Mouse (Mus musculus): Measurements from ENCODE around the gene Prmt8.

Prmt8 gene

DNA sequence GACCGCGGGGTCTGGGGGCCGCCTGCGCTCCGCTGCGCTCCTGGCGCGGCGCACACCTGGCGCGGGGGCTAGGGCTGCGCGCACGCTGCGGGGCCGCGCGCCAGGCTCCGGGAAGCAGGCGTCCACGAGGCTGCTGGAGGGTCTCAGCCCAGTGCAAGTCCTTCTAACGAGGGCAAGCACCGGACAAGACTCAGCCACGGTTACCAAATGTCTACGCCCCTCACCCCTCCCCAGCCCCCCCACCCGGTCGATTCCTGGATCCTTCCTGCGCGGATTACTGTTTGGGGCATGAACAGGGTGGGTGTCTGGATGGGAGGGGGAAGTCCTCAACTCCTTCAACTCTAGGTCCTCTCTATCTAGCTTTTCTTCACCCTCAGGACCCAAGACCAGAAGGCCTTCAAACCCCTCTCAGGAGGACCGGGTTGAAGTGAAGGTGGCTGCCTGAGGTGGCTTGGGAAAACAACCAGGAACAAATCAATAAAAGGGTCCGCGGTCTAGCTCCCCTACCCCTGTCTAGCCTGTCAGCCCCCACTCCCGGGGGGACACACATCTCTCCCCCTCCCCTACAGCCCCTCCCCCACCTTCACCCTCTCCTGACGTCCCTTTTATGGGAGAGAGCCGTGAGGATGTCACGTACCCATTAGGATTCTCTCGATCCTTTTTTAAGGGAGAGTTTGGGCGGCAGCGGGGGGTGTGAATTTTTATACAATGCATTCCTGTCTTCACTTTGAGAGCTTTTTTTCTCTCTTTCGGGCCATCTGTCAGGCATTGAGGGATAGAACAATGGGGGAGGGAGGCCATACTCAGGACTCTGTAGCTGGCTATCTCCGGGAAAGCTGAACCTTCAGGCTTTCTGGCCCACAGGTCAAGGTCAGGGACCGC, at the start of gene Prmt8:
TSS of gene Prmt8 (minus strand) at position 198 of the 882 bp plus-strand sequence.
- DNase-seq (ENCODE audit: low spot score in 2 of 2) = no peak

DNA sequence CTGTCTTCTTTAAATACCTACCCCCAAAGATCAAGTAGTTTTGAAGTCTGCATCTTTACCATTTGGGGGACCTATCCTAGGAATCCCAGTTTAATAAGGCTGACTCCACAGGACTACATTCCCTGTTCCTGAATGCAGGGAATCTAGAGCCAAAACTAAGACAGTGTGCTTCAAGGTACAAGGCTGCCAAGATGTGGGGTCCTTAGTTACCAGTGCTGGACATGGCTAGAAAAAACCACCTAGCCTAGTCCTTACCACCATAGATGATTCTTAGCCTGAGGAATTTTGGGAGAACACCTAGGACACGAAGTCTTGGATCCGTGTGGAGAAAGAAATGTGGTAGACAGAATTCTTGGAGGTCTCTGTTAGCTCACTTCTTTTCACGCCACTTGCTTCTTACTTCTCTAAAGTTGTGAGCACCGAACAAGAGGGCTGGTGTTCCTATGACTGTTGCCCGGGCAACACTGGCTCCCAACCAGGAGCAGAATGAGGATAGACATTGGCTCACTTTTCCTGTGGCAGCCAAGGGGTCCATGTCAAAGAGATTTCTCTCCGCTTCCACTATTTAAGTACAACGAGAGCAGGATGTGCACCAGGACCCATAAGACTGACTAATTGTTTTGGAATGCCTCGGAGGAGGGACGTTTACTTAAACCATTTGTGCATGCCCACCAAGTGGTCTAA, 33.9 kb upstream of the Prmt8 start:
- no peak for DNase-seq (ENCODE audit: low spot score in 2 of 2)

DNA sequence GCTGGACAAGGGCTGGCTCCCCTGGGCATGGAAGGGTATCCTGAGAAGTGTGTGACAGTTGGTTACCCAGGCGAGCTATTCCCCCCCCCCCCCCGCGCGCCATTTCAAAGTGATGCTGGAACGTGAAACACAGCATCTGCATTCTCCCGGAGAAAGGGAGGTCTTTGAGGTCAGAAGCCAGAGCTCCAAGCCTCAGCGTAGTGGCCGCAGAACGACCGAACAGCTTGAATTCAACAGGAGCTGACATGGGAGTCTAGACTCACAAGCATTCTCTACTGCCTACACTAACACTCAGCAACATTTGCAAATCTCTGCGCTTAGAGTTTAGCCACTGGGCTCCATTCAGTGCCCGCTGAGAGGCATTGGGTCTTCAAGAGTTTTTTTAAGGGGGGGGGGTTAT, 32.9 kb upstream of the Prmt8 start:
- no peak for DNase-seq (ENCODE audit: low spot score in 2 of 2)

DNA sequence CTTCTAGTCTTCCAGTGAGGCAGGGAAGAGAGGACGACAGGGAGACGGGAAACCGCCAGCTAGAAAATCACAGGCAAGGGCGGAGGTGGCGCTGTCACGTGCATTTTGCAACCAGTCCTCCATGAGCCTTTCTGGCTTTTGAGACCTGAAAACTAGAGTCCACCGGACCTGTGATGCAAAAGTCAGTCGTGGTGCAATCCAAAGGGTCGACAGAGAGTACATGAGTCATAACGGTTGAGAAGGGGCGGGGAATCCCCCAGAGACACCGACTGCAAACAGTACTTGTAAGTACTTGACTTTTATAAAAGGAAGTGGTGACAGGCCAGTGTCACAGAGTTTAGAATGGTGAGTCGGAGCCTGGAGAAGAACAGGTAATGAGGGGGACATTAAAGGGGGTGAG, 20.8 kb upstream of the Prmt8 start:
- no peak for DNase-seq (ENCODE audit: low spot score in 2 of 2)

DNA sequence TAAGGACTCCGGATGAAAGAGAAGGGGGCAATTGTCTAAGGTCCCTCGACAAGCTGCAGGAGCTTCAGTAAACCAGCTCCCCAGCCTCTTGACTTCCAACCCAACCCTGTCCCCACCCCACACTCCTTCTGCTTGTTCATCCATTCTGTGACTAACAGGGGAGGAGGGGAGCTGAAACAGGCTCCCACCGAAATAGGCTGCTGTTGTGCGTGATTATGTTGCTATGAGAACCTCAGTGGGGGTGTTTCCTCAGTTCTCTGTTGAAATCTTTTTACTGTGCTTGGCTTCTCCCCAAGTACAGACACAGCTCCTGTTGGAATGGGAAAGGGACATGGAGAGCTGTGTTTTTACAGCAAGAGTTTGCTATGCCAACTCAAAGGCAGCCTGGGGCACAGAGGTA, 1.5 kb upstream of the Prmt8 start:
- no peak for DNase-seq (ENCODE audit: low spot score in 2 of 2)

DNA sequence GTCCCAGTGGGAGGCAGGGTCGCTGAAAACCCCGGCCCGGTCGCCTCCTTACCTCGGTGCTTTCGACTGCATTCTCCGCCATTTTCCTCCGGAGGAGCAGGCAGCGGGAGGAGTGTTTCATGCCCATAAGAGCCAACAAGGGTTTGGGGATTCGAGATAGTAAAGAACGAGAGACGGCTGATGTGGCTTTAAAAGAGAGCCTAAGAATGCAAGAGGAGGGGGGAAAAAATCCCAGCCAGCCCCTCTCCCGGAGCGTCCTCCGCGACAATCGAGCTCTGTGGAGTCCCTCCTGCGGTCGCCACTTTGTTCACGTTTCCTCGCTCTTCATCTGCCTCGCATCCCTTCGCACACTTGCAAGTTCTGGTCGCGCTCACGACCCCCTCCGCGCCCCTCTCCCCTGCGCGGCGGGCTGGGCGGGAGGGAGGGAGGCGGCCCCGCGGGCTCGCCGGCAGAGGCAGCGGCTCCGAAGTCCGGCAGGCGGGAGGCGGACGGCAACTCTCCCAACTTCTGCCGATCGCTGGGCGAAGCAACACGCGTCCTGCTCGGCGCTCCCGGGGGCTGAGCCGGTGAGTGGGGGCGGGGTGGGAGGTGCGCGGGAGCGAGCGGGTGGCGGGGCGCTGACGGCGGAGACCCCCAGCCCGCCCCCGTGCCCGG, 524 bp downstream of the Prmt8 start:
- no peak for DNase-seq (ENCODE audit: low spot score in 2 of 2)

DNA sequence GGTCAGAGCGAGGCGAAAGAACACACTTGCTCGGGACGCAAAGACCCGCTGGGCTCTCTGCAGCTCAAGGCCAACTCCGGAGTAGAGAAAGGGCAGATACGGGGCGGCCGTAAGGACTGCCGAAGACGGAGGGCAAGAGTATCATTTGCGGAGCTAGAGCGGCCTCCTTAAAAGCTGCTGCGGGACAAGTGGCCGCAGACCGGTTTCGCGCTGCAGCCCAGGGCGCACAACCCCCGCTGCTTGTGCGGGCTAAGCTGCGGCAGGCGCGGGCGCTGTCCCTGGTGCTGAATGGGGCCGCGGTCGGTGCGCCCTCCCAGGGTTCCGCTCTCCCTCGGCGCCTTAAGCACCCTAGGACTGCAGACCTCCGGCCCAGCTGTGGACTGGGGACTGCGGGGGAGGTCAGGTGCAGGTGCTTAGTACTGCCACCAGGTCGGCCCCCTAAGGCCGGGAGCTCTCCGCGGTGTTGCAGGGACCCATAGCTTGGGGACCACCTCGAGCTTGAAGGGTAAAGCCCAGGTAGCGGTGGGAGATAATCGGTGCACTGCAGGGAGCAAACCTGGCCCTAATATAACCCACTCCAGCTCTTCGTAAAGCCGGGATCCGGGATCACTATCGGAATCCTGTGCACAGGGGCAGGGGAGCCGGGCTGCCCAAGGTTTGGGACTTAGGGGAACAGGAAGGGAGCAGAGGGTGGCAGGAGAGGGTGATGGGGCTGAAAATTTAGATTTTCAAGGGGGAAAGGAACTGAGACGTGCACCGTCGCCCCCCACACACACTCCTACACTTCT, 1.4 kb downstream of the Prmt8 start:
- peak; percentile 49 to 69 for DNase-seq (ENCODE audit: low spot score in 2 of 2)

DNA sequence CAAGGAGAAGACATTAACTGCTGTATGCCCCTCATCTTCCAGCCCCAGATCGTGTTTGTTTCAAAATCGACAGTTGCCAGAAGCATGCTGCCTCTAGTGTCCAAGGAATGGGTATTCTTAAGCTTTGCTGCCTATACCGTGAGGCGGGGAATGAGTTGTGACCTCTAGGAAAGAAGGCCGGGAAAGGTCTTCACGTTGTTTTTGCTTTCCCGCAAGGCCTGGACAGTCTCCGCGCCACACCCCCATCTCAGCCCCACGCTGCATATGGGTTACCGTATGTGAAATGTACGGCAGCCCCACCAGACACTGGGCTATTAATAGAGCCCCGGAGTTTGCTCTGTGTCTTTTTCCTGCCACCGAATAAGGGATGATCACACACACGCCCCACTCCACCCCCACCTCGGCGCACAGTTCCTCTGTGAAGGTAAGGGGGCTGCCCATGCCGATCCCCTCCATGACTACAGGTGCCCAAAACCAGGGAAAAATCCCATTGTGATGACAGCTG, 2.0 kb downstream of the Prmt8 start:
- DNase-seq (ENCODE audit: low spot score in 2 of 2) = no peak

DNA sequence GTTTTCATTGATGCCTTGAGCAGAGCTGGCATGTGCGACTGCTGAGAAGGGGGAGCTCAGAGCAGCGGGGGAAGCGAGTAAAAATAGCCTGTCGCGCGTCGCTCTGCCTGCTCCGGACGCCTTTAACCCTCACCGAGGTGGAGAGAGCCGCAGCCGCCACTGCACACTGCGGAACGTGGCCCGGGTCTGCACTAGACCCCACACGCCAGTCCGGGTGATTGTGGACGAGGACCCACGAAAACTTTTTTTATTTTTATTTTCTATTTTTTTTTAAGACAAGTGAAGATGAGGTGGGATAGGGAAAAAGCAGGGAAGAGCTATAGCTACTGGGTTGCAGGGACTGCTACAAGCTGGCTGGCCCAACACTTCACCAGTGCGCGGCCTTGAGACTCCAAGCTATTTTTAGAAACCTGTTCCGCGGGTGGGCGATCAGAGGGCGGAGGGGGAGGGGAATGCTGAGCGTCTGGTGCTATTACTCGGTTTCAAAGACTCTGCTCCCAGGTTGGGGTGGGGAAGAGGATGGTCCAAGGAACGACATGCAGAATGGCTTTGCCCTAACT, 2.6 kb downstream of the Prmt8 start:
- no peak for DNase-seq (ENCODE audit: low spot score in 2 of 2)

DNA sequence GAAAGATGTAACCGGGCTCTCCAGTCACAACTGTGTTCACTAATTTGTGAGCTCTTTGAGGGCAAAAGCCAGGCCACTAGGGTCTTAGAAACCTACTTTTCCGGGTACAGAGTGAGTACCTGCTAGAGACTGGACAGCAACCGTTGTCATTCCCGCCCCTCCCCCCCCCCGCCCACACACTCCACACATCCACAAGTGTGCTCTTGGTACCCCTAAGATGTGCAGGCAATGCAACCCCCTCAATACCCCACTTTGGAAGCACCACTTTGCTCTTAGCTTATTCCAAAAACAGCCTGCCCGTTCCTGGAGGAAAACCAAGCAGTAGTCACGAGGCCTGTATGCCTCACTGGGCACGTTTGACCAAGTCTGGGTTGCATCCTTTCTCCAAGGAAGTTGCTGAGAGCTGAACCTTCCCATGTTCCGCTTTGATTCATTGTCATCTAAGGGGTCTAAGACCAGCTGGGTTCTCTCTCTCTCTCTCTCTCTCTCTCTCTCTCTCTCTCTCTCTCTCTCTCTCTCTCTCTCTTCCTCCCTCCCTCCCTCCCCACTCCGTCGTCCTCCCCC, 3.1 kb downstream of the Prmt8 start:
- DNase-seq (ENCODE audit: low spot score in 2 of 2) = no peak

DNA sequence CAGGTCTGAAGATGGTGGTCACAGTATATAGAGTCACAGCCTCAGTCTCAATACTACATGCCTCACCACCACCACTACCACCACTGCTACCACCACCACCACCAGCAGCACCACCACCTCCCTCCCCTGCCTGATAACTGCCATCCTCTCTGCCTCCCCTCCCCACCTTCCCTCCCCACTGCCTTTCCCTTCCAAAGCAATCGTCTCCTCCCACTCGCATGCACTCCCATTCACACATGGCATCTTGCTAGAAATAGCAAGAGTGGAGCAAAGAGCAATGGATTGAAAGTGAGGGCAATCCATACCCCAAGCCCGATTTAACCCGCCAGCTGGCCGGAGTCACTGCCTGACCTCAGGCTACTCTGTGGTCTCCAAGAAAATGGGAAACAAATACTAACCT, 3.7 kb downstream of the Prmt8 start:
- no peak for DNase-seq (ENCODE audit: low spot score in 2 of 2)

DNA sequence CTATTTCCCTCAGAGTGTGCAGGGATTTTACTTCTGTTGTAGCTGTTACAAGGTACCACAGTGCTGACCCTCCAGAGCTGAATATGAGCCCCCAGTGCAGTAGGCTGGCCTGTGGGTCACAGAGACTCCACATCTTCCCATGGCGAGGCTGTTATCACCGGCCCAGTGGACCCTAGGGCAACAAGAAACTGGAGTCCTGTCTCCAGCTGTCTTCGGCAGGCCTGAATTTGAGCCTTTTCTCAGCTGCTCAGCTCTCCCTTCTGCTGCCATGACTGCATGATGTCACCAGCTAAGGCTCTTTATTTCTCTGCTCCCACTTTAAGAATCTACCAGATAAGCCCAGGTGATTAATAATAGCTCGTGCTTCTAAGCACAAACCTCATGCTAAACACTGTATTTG, 11.0 kb downstream of the Prmt8 start:
- DNase-seq (ENCODE audit: low spot score in 2 of 2) = no peak

DNA sequence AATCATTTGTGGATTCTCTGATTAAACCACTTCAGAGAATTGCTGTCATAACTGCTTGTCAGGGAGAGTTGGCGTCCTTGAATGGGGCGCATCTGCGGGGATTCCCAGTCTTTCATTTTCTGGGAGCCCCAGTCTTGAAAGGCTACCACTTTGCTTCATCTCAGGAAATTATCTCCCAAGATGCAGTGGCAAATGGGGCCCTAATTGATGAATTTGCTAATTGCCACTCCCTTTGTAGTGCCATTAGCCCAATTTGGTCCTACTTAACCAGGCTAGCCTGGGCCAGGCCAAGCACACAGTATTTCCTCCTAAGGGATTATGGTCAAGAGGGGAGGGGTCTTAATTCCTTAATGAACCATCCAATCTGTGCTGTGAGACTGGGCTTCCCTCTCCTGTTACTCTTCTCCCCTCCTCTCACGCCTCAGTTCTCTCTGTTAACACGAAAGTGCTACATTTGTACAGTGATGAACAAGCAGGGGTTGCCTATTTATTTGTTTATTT, 11.6 kb downstream of the Prmt8 start:
- DNase-seq (ENCODE audit: low spot score in 2 of 2) = no peak

DNA sequence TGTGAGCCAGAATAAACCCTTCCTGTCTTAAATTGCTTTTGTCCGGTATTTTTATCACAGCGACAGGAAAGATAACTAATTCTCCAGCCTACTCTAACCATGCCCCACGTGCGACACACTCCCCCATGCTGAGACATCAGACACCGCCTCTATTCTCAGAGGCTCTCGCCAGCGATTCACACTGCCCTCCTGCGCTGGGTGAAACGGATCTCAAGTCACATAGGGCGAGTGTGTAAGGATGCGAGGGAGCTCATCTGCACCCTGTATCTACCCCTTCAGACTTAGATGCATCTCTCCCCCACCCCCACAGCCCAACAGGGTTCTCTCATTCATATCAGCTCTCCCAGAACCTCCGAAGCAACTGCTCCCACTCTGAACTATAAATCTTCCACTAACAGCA, 12.4 kb downstream of the Prmt8 start:
- DNase-seq (ENCODE audit: low spot score in 2 of 2) = no peak

DNA sequence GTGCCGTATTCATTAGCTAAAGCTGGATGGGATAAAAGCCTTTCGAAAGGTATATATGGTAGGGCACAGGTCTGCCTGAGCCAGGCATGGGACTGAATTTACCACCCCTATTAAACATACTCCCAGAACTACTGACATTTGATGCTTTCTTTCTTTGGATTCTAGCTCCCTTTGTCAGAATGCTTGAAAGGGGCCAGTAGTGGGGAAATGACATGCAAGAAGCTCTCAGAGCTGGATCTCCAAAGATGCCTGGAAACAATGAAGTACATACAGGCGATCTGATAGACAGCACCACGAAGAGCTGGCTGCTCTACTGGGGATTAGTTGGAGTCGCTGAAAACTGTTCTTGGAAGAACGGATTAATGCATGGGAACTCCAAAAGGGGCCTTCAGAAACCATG, 16.0 kb downstream of the Prmt8 start:
- no peak for DNase-seq (ENCODE audit: low spot score in 2 of 2)

DNA sequence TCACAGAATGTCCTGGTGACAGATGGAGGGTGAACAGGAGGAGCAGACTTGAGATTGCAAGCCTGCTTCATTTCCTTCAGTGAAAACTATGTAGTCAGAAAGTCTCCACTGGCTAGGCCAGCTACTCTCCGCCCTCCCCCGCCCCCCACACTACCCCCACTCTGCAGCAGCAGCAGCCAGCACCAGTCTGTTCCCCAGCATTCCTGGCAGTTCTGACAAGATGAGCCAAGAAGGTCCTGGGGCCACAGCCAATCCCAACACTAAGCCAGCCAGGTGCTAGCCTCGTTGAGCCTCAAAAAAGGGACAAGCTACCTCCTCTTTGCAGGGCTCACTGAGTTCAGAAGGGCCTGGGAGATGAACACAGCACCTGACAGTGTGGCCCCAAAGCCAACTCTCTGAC, 16.6 kb downstream of the Prmt8 start:
- no peak for DNase-seq (ENCODE audit: low spot score in 2 of 2)

DNA sequence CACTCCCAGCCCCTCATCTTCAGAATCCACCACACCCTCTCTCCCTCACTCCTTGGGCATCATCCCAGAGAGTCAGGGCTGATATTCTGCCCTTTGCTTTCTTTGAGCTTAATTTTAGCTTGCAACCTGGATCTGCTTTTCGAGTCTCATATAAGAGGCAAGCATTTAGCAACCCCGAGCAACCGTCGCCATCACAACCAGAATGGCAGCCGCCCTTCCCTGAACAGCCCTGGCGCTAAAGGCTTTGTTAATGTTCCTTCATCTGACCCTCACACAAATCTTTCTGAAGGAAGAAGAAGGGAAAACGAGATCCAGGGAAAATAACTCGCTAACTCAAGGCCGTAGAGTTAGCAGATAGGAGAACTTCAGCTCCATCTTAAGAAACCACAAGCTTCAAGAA, 17.8 kb downstream of the Prmt8 start:
- no peak for DNase-seq (ENCODE audit: low spot score in 2 of 2)

DNA sequence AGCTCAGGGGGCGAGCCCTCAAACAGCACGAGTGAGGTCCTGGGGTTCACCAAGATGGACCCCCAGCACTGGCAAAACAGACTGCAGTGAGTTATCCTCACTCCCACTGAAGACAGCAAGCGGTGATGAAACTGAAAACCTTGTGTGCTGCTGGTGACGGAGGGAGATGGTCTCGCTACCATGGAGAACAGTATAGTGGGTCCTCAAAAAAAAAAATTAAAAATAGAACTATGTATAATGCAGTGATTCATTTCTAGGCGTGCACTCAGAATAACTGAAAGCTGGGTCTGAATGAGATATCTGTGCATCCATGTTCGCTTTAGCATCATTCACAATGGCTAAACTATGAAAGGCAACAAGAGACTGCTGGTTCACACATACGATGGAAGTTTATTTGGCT, 20.5 kb downstream of the Prmt8 start:
- no peak for DNase-seq (ENCODE audit: low spot score in 2 of 2)

DNA sequence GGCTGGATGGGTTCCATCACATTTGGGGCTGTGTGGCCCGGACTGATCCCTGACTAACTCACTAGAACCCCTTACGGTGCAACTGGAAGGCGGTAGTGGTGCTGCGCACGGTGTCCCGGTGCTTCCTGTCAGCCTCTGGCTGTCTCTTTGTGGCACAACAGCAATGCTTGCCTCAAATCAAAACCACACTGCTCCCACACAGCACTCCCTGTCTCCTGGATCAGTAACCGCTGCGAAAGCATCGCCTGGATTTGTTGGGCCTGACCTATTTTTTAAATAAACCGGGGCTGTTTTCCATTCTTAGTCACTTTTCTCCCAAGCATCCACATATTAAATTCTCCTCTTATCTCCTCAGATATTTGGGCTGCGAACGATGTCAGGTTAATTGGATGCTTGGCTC, 27.0 kb downstream of the Prmt8 start:
- DNase-seq (ENCODE audit: low spot score in 2 of 2) = no peak

DNA sequence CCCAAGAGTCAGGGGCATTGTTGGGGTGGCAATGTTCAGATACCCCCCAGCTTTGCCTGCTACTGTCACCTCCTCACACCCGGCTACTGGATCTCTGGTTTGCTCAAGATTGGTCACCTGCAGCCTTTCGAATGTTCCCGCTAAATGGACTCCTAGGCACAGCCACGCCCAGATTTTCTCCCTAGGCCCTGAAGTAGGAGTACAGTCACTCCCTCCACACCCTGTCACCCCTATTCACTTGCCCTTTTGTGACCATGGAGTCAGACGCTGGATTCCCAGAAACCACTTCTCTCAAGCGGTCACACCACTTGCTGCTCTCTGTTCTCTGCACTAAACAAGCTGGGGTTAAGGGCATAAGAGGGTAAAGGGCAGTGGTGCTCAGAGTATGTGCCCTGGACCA, 28.1 kb downstream of the Prmt8 start:
- DNase-seq (ENCODE audit: low spot score in 2 of 2) = no peak

DNA sequence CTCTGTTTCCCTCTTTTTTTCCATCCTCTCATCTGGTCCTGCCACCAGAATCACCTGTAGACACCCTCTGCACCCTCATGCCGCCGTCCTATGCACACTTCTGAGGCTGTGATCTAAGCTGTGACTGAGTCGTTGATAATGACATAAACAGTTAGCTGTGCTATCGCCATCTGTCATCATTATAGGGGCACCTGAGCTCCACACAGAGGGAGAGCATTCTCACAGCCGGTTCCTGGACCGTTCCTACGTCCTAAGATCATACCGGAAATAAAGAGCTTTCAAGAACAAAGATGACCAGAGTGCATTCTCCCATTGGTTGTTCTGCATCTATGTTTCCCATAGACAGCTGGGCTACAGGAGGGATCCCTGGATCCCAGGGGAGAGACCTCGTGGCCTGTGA, 28.6 kb downstream of the Prmt8 start:
- DNase-seq (ENCODE audit: low spot score in 2 of 2) = no peak
